Mouse (Mus musculus): ENCODE measurements around the gene Bap1. TPM values are rescaled to one million over a fixed set of nuclear protein-coding genes. Genes with fewer than 3 reads are reported as not detected.

Gene Bap1
- polyA plus RNA-seq, 1 experiment = 42.6 TPM

DNA sequence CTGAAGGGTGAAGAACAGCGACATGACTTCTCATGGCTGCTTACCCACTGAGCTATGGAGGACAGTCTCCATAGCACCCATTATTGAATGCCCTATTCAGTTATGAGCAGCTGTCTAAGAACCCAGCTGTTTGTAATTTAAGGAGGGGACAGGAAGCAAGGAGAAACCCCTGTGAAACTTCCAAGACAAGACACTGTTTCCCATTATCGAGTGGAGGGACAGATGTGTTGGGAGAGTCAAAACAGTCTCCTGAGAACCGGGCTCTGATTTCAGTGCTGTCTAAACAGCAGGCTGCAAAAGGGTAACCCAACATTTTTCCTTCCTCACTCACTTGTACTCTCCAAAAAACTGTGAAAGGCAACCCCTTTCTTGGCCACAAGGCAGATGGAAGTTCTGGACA is 10.7 kb upstream of the Bap1 start:
- H3K4me2 ChIP-seq (ENCODE audit: low read depth) = peak overlapping the region; percentile 27
- H3K4me3 ChIP-seq = no peak overlapping the region
- no peaks in the 10 kb centered on the region for H3K79me2 ChIP-seq (ENCODE audit: control insufficient read depth, insufficient read depth)
- no peak for TF ChIP-seq SRF (IDR thresholded peaks at IDR 0.05; ENCODE audit: control insufficient read depth, insufficient read length, low read depth)
- no peak for TF ChIP-seq MAX (IDR thresholded peaks at IDR 0.05; ENCODE audit: low read depth)
- no peak for TF ChIP-seq CEBPB (IDR thresholded peaks at IDR 0.05; ENCODE audit: insufficient read depth, poor library complexity, severe bottlenecking)
- TF ChIP-seq E2F4 (IDR thresholded peaks at IDR 0.05; ENCODE audit: insufficient read depth) = no peak
- no peak for TF ChIP-seq TCF3 (IDR thresholded peaks at IDR 0.05; ENCODE audit: insufficient read length, low read depth)
- no peak for TF ChIP-seq POLR2A (IDR thresholded peaks at IDR 0.05; ENCODE audit: insufficient read length, low read depth)
- no peak for TF ChIP-seq TCF12 (IDR thresholded peaks at IDR 0.05; ENCODE audit: insufficient read depth, poor library complexity, severe bottlenecking)
- TF ChIP-seq MYOG (IDR thresholded peaks at IDR 0.05; ENCODE audit: control insufficient read depth in 1 of 3, insufficient read depth in 1 of 3, insufficient read length in 2 of 3, low read depth in 2 of 3) = no peak
- no peak for TF ChIP-seq REST (IDR thresholded peaks at IDR 0.05; ENCODE audit: insufficient read depth, insufficient read length)
- no peak for TF ChIP-seq MYOD1 (IDR thresholded peaks at IDR 0.05; ENCODE audit: control insufficient read depth in 1 of 3, insufficient read length in 2 of 3, low read depth in 2 of 3)
- no peak for TF ChIP-seq USF1 (IDR thresholded peaks at IDR 0.05; ENCODE audit: low read depth)
- TF ChIP-seq POLR2AphosphoS2 (IDR thresholded peaks at IDR 0.05; ENCODE audit: insufficient read length, low read depth) = no peak
- no peaks in the 10 kb centered on the region for H3K36me3 ChIP-seq (ENCODE audit: control insufficient read depth, insufficient read depth)
- no peaks in the 10 kb centered on the region for H3K27me3 ChIP-seq (ENCODE audit: control insufficient read depth, insufficient read depth, insufficient read length)
- H3ac ChIP-seq (ENCODE audit: control insufficient read depth, insufficient read length) = no peak overlapping the region

DNA sequence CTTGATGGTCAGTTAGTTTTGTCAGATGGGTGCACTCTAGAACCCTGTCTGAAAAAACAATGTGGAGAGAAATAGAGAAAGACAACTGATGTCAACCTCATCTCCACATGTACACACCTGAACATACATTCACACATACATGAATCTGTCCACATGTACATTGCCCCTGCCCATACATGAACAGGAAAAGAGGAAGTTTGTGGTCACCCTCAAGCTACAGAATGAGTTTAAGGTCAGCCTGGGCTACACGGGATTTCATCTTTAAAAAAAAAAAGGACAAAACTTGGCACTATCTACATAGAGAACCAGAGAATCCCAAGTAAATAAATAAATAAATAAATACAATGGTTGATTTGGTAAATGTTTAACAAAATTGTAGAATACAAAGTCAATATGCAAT is 6.5 kb upstream of the Bap1 start:
- Histone ChIP-seq H3K27me3 (ENCODE audit: control insufficient read depth, insufficient read depth, insufficient read length) (no peaks in the 10 kb centered on the region), H3K4me3 (no peak overlapping the region), H3ac (ENCODE audit: control insufficient read depth, insufficient read length) (no peak overlapping the region), H3K36me3 (ENCODE audit: control insufficient read depth, insufficient read depth) (no peaks in the 10 kb centered on the region), H3K79me2 (ENCODE audit: control insufficient read depth, insufficient read depth) (no peaks in the 10 kb centered on the region), H3K4me2 (ENCODE audit: low read depth) (no peak overlapping the region)
- TF ChIP-seq POLR2A (IDR thresholded peaks at IDR 0.05; ENCODE audit: insufficient read length, low read depth) (no peak), USF1 (IDR thresholded peaks at IDR 0.05; ENCODE audit: low read depth) (no peak), POLR2AphosphoS2 (IDR thresholded peaks at IDR 0.05; ENCODE audit: insufficient read length, low read depth) (no peak), E2F4 (IDR thresholded peaks at IDR 0.05; ENCODE audit: insufficient read depth) (no peak), TCF12 (IDR thresholded peaks at IDR 0.05; ENCODE audit: insufficient read depth, poor library complexity, severe bottlenecking) (no peak), MYOD1 (IDR thresholded peaks at IDR 0.05; ENCODE audit: control insufficient read depth in 1 of 3, insufficient read length in 2 of 3, low read depth in 2 of 3) (no peak), REST (IDR thresholded peaks at IDR 0.05; ENCODE audit: insufficient read depth, insufficient read length) (no peak), MAX (IDR thresholded peaks at IDR 0.05; ENCODE audit: low read depth) (no peak), MYOG (IDR thresholded peaks at IDR 0.05; ENCODE audit: control insufficient read depth in 1 of 3, insufficient read depth in 1 of 3, insufficient read length in 2 of 3, low read depth in 2 of 3) (no peak), SRF (IDR thresholded peaks at IDR 0.05; ENCODE audit: control insufficient read depth, insufficient read length, low read depth) (no peak), TCF3 (IDR thresholded peaks at IDR 0.05; ENCODE audit: insufficient read length, low read depth) (no peak), CEBPB (IDR thresholded peaks at IDR 0.05; ENCODE audit: insufficient read depth, poor library complexity, severe bottlenecking) (no peak)

DNA sequence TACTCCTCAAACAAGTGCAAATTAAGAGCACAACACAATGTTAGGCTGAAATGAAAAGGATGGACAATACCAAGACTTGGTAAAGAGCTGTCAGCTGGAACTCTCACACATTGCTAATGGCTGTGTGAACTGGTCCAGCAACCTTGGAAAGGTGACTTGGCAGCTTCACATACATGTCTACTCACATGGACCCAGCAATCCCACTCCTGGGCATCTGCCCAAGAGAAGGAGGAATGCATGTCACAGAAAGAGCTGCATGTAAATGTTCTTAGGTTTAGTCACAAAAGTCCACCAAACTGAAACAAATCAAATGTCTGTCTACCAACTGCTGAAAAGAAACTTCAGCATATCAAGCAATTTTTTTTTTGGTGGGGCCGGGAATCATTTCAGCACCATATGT is 5.3 kb upstream of the Bap1 start:
- Histone ChIP-seq H3K4me2 (ENCODE audit: low read depth) (no peak overlapping the region), H3K4me3 (no peak overlapping the region), H3K27me3 (ENCODE audit: control insufficient read depth, insufficient read depth, insufficient read length) (no peaks in the 10 kb centered on the region), H3K36me3 (ENCODE audit: control insufficient read depth, insufficient read depth) (no peaks in the 10 kb centered on the region), H3ac (ENCODE audit: control insufficient read depth, insufficient read length) (no peak overlapping the region), H3K79me2 (ENCODE audit: control insufficient read depth, insufficient read depth) (no peaks in the 10 kb centered on the region)
- TF ChIP-seq USF1 (IDR thresholded peaks at IDR 0.05; ENCODE audit: low read depth) (no peak), POLR2A (IDR thresholded peaks at IDR 0.05; ENCODE audit: insufficient read length, low read depth) (no peak), MAX (IDR thresholded peaks at IDR 0.05; ENCODE audit: low read depth) (no peak), POLR2AphosphoS2 (IDR thresholded peaks at IDR 0.05; ENCODE audit: insufficient read length, low read depth) (no peak), REST (IDR thresholded peaks at IDR 0.05; ENCODE audit: insufficient read depth, insufficient read length) (no peak), MYOD1 (IDR thresholded peaks at IDR 0.05; ENCODE audit: control insufficient read depth in 1 of 3, insufficient read length in 2 of 3, low read depth in 2 of 3) (no peak), TCF12 (IDR thresholded peaks at IDR 0.05; ENCODE audit: insufficient read depth, poor library complexity, severe bottlenecking) (no peak), TCF3 (IDR thresholded peaks at IDR 0.05; ENCODE audit: insufficient read length, low read depth) (no peak), CEBPB (IDR thresholded peaks at IDR 0.05; ENCODE audit: insufficient read depth, poor library complexity, severe bottlenecking) (no peak), E2F4 (IDR thresholded peaks at IDR 0.05; ENCODE audit: insufficient read depth) (no peak), SRF (IDR thresholded peaks at IDR 0.05; ENCODE audit: control insufficient read depth, insufficient read length, low read depth) (no peak), MYOG (IDR thresholded peaks at IDR 0.05; ENCODE audit: control insufficient read depth in 1 of 3, insufficient read depth in 1 of 3, insufficient read length in 2 of 3, low read depth in 2 of 3) (no peak)

DNA sequence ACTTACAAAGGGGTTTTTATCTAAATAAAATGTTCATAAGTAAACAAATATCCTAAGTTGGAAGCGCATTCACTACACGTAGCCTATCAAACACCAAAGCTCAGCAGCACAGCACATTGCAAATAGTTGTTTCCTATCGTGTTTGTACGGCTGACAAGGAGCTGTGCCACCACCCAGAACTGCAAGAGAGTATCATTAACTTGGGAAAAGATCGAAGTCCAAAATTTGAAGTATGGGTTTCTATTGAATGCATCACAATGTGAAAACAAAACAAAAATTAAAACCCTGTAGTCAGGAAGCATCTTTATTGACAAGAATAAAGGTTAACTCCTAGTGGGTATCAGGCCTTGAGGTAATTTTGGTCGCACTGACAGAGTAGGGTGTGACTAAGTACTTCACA is 2.9 kb upstream of the Bap1 start:
- peaks cover 20% of the 10 kb centered on the region for H3K79me2 ChIP-seq (ENCODE audit: control insufficient read depth, insufficient read depth)
- peaks cover 6% of the 10 kb centered on the region for H3K36me3 ChIP-seq (ENCODE audit: control insufficient read depth, insufficient read depth)
- no peak overlapping the region for H3K4me3 ChIP-seq
- no peaks in the 10 kb centered on the region for H3K27me3 ChIP-seq (ENCODE audit: control insufficient read depth, insufficient read depth, insufficient read length)
- H3ac ChIP-seq (ENCODE audit: control insufficient read depth, insufficient read length) = no peak overlapping the region
- TF ChIP-seq E2F4 (IDR thresholded peaks at IDR 0.05; ENCODE audit: insufficient read depth) = no peak
- TF ChIP-seq MAX (IDR thresholded peaks at IDR 0.05; ENCODE audit: low read depth) = no peak
- no peak for TF ChIP-seq TCF3 (IDR thresholded peaks at IDR 0.05; ENCODE audit: insufficient read length, low read depth)
- no peak for TF ChIP-seq TCF12 (IDR thresholded peaks at IDR 0.05; ENCODE audit: insufficient read depth, poor library complexity, severe bottlenecking)
- TF ChIP-seq REST (IDR thresholded peaks at IDR 0.05; ENCODE audit: insufficient read depth, insufficient read length) = no peak
- no peak for TF ChIP-seq MYOG (IDR thresholded peaks at IDR 0.05; ENCODE audit: control insufficient read depth in 1 of 3, insufficient read depth in 1 of 3, insufficient read length in 2 of 3, low read depth in 2 of 3)
- no peak for TF ChIP-seq POLR2A (IDR thresholded peaks at IDR 0.05; ENCODE audit: insufficient read length, low read depth)
- H3K4me2 ChIP-seq (ENCODE audit: low read depth) = no peak overlapping the region
